Mouse (Mus musculus): ENCODE results near the gene Poln. TPM values are rescaled to one million over a fixed set of nuclear protein-coding genes. Genes with fewer than 3 reads are reported as not detected.

The Poln gene
- polyA plus RNA-seq, 1 experiment from 2014 or later: 0.42 TPM

DNA sequence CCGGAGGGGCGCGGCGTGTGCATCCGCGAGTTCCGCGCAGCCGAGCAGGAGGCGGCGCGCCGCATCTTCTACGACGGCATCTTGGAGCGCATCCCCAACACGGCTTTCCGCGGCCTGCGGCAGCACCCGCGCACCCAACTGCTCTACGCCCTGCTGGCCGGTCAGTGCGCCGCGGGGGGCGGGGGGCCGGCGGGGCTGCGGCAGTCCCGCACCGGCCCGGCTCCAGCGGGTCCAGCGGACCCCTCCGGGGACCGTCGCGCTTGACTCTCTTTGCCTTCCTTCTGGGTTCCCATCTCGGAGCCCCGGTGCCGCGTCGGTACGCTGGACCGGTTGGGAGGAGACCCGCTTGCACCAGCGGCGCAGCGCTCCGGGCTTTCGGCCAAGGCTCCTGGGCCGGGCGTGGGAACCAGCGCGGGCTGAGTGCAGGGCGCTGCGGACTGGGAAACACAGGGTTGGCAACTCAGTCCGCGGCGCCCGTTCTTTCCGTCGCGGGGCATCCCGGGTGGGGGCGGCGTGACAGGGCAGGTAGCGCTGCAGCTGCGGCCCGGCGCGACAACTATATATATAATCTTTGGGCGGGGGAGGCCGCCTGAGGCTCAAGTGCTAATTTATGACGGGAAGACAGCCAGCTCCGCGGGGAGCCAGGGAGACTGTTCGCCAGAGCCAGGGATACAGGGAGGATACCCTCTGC lies 172.1 kb downstream of the Poln start:
- H3K27ac ChIP-seq (ENCODE audit: low read depth, low read length): peak overlapping the region; percentile 82
- no peaks in the 10 kb centered on the region for H3K9me3 ChIP-seq (ENCODE audit: control insufficient read depth, low read length)
- H3K36me3 ChIP-seq (ENCODE audit: control insufficient read depth, insufficient read depth, low read length): no peaks in the 10 kb centered on the region; the same call in 1 of the 2 replicates
- peak; percentile 59 for DNase-seq (ENCODE audit: low spot score)
- peak overlapping the region; percentile 65 for H3K4me2 ChIP-seq (ENCODE audit: low read depth)
- 0 out of 2 replicates have a peak, but pooled peaks have one; percentile 45 for ATAC-seq (ENCODE audit: insufficient read depth, low FRiP score, low TSS enrichment)
- peak overlapping the region; percentile 81 for H3K9ac ChIP-seq (ENCODE audit: low read length)
- WGBS: 0% methylated on average over 78 of the region's 80 CpGs
- H3K4me1 ChIP-seq (ENCODE audit: control insufficient read depth, insufficient read depth, low read length): 0 out of 2 replicates have a peak, but pooled peaks cover 5% of the 10 kb centered on the region
- H3K4me3 ChIP-seq (ENCODE audit: low read depth, low read length): peak overlapping the region; percentile 79
- H3K27me3 ChIP-seq (ENCODE audit: control insufficient read depth, insufficient read depth, low read length): peaks cover 5% of the 10 kb centered on the region

DNA sequence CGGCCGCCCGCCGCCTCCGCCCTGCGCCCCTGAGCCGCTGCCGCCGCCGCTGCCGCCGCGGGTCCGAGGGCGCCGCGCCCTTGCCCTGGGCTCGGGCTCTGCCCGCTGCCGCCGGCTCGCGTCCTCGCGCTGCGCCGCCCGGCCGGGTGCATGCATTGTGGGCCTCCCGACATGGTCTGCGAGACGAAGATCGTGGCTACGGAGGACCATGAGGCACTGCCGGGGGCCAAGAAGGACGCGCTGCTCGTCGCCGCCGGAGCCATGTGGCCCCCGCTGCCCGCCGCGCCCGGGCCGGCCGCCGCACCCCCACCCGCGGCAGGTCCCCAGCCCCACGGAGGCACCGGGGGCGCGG lies 172.6 kb downstream of the Poln start:
- ATAC-seq (ENCODE audit: insufficient read depth, low FRiP score, low TSS enrichment): peak; percentile 49; the same call in 1 of the 2 replicates

DNA sequence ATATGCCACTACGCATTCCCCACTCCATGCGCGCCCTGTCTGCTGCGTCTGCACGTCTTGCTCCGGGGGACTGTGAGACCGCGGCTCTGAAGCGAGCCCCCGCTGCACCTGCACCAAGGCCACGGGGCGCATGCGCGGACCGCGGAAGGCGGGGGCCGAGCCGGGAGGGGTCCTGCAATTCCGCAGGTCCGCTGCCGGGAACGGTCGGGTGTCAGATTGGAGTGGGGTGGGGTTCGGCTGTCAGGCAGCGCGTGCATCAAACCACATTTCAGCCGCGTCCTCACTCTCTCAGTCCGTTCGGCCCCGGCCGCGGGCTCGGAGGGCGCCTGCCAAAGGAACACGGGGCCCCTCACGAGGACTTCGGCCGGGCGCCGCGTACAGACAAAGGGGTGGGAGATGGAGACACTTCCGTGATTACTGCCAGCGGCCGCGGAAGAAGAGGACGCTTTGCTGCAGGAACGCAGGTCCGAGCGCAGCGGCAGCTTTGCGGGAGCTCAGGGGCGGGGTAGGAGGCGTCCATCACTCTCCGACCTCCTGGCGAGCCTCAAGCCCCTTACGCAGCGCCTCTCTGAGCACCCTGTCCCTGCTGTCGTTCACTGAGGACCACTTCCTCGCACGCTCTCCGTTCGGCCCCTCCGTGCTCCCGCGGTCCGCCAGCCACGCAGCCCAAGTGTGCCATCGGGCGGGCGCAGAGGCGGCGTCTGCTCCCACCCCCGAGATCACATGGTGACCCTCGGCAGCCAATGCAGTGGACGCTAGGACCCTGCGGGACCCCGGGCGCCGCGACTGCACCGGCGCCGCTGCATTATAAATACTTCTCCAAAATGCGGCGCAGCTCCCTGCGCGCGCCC lies 173.2 kb downstream of the Poln start, which contains the start of gene Nat8l:
Gene Nat8l (plus strand): TSS at position 142 of the 851 bp plus-strand sequence.
- Histone ChIP-seq H3K9me3 (ENCODE audit: control insufficient read depth, low read length) (no peaks in the 10 kb centered on the region), H3K4me3 (ENCODE audit: low read depth, low read length) (peak within 1 kb of the TSS; percentile 79), H3K4me1 (ENCODE audit: control insufficient read depth, insufficient read depth, low read length) (0 out of 2 replicates have a peak, but pooled peaks cover 5% of the 10 kb centered on the region), H3K27me3 (ENCODE audit: control insufficient read depth, insufficient read depth, low read length) (peaks cover 5% of the 10 kb centered on the region), H3K4me2 (ENCODE audit: low read depth) (peak within 1 kb of the TSS; percentile 65), H3K9ac (ENCODE audit: low read length) (peak within 1 kb of the TSS; percentile 81), H3K27ac (ENCODE audit: low read depth, low read length) (peak within 1 kb of the TSS; percentile 82), H3K36me3 (ENCODE audit: control insufficient read depth, insufficient read depth, low read length) (no peaks in the 10 kb centered on the region; the same call in 1 of the 2 replicates)
- WGBS: under 1% methylated on average over 88 of the region's 90 CpGs
- ATAC-seq (ENCODE audit: insufficient read depth, low FRiP score, low TSS enrichment) (peak; percentile 84), DNase-seq (ENCODE audit: low spot score) (peak; percentile 91)

More for the DNA sequence above, 172.6 kb downstream of the Poln start:
- Histone ChIP-seq H3K4me2 (ENCODE audit: low read depth) (peak overlapping the region; percentile 65), H3K4me1 (ENCODE audit: control insufficient read depth, insufficient read depth, low read length) (0 out of 2 replicates have a peak, but pooled peaks cover 5% of the 10 kb centered on the region), H3K27me3 (ENCODE audit: control insufficient read depth, insufficient read depth, low read length) (peaks cover 5% of the 10 kb centered on the region), H3K36me3 (ENCODE audit: control insufficient read depth, insufficient read depth, low read length) (no peaks in the 10 kb centered on the region; the same call in 1 of the 2 replicates), H3K4me3 (ENCODE audit: low read depth, low read length) (peak overlapping the region; percentile 79), H3K9ac (ENCODE audit: low read length) (peak overlapping the region; percentile 81), H3K27ac (ENCODE audit: low read depth, low read length) (peak overlapping the region; percentile 82), H3K9me3 (ENCODE audit: control insufficient read depth, low read length) (no peaks in the 10 kb centered on the region)
- whole genome bisulfite sequencing: 0% methylated on average over 33 of the region's 55 CpGs
- no peak for DNase-seq (ENCODE audit: low spot score)

DNA sequence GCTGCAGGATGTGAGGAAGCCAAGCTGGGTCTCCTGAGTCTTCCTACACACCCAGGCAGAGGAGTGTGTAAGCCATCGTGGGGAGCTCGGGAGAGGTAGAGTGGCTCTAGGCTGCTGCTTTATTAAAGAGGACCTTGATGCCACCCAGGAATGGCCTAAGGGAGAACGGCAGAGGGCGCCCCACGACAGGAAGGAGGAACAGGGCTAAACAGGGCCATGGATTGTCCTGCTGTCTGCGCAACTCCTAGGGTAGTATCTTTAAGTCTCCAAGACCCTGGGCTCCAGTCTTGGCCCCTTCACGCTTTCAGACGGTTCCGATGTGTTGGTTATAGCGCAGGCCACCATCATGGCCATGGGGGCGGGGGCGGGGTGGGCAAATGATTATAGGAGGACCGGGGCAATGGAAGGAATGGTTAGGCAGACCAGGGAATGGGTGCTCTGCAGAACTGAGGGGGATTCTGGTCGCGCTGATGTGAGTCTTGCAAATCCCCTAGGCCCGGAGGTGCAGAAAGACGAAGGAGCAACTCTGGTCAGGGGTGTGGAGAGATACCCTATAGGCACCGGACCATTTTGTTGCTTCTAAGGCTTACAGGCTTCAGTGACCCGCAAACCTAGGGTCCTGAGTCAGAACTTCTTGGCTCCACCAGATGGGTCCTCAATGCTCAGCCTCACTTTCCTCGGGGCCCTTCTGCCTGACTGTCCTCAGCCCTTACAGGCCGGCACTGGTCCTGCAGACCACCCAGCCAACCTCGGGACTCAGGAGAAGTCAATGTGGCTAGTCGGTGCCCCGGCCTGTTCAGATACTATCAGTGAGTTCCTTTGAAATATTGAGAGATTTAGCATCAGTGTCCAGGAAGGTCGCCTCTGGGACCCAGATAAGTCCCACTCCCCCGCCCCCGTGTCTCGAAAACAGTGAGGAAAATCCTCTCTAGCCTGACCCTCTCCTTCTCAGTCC lies 174.3 kb downstream of the Poln start:
- Histone ChIP-seq H3K4me3 (ENCODE audit: low read depth, low read length) (peak overlapping the region; percentile 79), H3K36me3 (ENCODE audit: control insufficient read depth, insufficient read depth, low read length) (no peaks in the 10 kb centered on the region), H3K4me2 (ENCODE audit: low read depth) (peak overlapping the region; percentile 65), H3K9me3 (ENCODE audit: control insufficient read depth, low read length) (no peaks in the 10 kb centered on the region), H3K4me1 (ENCODE audit: control insufficient read depth, insufficient read depth, low read length) (0 out of 2 replicates have a peak, but pooled peaks cover 5% of the 10 kb centered on the region), H3K9ac (ENCODE audit: low read length) (peak overlapping the region; percentile 81), H3K27ac (ENCODE audit: low read depth, low read length) (peak overlapping the region; percentile 82), H3K27me3 (ENCODE audit: control insufficient read depth, insufficient read depth, low read length) (peaks cover 5% of the 10 kb centered on the region)
- ATAC-seq (ENCODE audit: insufficient read depth, low FRiP score, low TSS enrichment): no peak
- 33% methylated on average over 28 of the region's 28 CpGs for WGBS
- peak; percentile 48 for DNase-seq (ENCODE audit: low spot score)

DNA sequence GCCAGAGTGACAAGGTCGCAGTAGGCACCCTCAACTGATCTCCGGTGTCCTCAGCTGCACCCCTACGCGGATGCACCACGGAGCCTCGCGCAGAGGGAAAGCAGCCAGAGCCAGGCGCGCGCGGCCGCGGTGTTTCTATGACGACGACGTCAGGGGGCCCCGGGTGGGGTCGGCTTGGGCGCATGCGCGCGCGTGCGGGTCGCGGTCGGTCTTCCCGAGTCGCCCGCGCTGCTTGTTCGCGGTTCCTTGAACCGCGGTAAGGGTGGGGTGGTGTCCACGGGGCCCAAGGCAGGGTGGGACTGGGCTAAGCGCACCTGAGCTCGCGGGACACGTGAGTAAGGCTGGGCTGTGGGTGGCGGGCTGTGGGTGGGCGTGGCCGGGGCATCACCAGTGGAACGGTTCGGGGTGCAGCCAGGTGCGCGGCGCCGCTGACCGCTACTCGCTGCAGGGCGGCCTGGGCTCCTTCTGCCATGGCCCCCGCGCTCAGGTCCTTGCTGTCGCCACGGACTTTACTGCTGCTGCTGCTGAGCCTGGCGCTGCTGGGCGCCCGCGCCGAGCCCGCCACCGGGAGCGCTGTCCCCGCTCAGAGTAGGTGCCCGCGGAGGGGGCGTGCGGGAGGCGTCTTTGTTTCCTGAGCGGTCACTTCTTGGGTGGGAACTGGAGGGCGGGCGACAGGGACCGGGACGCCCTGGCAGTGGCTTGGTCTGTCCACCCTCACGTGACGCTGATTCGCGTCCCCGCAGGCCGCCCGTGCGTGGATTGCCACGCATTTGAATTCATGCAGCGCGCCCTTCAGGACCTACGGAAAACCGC lies 185.7 kb downstream of the Poln start, which contains the start of gene Gm1673:
Gene Gm1673 (plus strand): TSS at position 125 of the 813 bp plus-strand sequence.
- no peaks in the 10 kb centered on the region for H3K9me3 ChIP-seq (ENCODE audit: control insufficient read depth, low read length)
- H3K4me3 ChIP-seq (ENCODE audit: low read depth, low read length): peak within 1 kb of the TSS; percentile 70
- WGBS: under 1% methylated on average over 81 of the region's 88 CpGs
- peak; percentile 94 for DNase-seq (ENCODE audit: low spot score)
- peaks cover 16% of the 10 kb centered on the region for H3K4me1 ChIP-seq (ENCODE audit: control insufficient read depth, insufficient read depth, low read length)
- no peaks in the 10 kb centered on the region; the same call in 1 of the 2 replicates for H3K36me3 ChIP-seq (ENCODE audit: control insufficient read depth, insufficient read depth, low read length)
- peak within 1 kb of the TSS; percentile 92 for H3K4me2 ChIP-seq (ENCODE audit: low read depth)
- peak within 1 kb of the TSS; percentile 77 for H3K27ac ChIP-seq (ENCODE audit: low read depth, low read length)
- no peaks in the 10 kb centered on the region for H3K27me3 ChIP-seq (ENCODE audit: control insufficient read depth, insufficient read depth, low read length)
- peak; percentile 91 for ATAC-seq (ENCODE audit: insufficient read depth, low FRiP score, low TSS enrichment)
- peak within 1 kb of the TSS; percentile 83 for H3K9ac ChIP-seq (ENCODE audit: low read length)

DNA sequence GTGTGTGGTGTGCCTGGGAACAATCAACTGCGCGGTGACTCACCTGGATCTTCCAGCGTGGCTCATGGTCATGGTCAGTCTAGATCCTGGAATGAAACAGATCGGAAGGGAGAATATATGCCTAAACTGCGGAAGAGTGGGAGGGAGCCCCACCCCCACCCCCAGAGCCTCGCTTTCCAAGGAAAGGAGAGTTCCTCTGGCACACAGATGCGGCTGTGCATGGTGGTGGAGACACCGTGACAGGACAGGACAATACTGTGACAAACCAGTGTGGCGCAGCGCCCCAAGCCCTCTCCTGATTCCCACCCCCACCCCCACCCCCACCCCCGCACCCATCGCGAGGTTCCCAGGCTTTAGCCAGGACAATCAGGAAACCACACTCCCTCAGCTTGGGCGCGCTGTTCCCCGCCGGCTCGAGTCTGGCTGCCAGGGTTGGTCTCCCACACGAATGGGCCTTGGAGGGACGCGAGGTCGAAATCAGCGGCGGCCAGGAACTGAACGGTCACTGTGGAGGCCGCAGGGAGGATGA lies 186.5 kb downstream of the Poln start:
- H3K36me3 ChIP-seq (ENCODE audit: control insufficient read depth, insufficient read depth, low read length): no peaks in the 10 kb centered on the region; the same call in 1 of the 2 replicates
- H3K4me3 ChIP-seq (ENCODE audit: low read depth, low read length): peak overlapping the region; percentile 70
- H3K9ac ChIP-seq (ENCODE audit: low read length): peak overlapping the region; percentile 83
- ATAC-seq (ENCODE audit: insufficient read depth, low FRiP score, low TSS enrichment) (peak; percentile 56), DNase-seq (ENCODE audit: low spot score) (no peak)
- peak overlapping the region; percentile 77 for H3K27ac ChIP-seq (ENCODE audit: low read depth, low read length)
- peaks cover 16% of the 10 kb centered on the region for H3K4me1 ChIP-seq (ENCODE audit: control insufficient read depth, insufficient read depth, low read length)
- no peaks in the 10 kb centered on the region for H3K27me3 ChIP-seq (ENCODE audit: control insufficient read depth, insufficient read depth, low read length)
- H3K4me2 ChIP-seq (ENCODE audit: low read depth): peak overlapping the region; percentile 92
- WGBS: 4% methylated on average over 25 of the region's 26 CpGs
- H3K9me3 ChIP-seq (ENCODE audit: control insufficient read depth, low read length): no peaks in the 10 kb centered on the region

DNA sequence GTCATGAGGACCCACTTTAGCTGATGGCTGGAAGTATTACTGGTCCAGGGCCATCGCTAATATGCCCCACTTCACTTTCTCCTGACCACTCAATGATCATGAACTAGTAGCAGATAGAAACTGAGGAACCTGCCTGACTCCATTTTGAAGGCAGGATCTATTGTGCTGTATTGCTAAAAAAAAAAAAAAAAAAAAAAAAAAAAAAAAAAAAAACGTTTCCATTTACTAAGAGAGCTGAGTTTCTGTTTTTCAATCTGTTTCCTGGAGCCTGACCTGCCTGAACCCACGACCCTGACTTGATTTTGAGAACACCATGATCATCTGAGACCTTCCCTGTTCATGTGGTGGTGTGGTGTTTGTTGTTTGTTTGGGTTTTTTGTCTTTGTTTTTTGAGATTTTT lies 193.0 kb downstream of the Poln start:
- H3K9me3 ChIP-seq (ENCODE audit: control insufficient read depth, low read length): no peaks in the 10 kb centered on the region
- no peak overlapping the region for H3K4me2 ChIP-seq (ENCODE audit: low read depth)
- DNase-seq (ENCODE audit: low spot score) (no peak), ATAC-seq (ENCODE audit: insufficient read depth, low FRiP score, low TSS enrichment) (no peak)
- H3K9ac ChIP-seq (ENCODE audit: low read length): no peak overlapping the region
- H3K4me1 ChIP-seq (ENCODE audit: control insufficient read depth, insufficient read depth, low read length): no peaks in the 10 kb centered on the region
- H3K27ac ChIP-seq (ENCODE audit: low read depth, low read length): no peak overlapping the region
- H3K27me3 ChIP-seq (ENCODE audit: control insufficient read depth, insufficient read depth, low read length): no peaks in the 10 kb centered on the region
- WGBS: 47% methylated on average over 3 of the region's 3 CpGs
- H3K4me3 ChIP-seq (ENCODE audit: low read depth, low read length): no peak overlapping the region
- H3K36me3 ChIP-seq (ENCODE audit: control insufficient read depth, insufficient read depth, low read length): no peaks in the 10 kb centered on the region

Data from neural tube, embryonic 11.5 days (tissue).